Mouse (Mus musculus) small intestine, adult 2 months (tissue): ENCODE results near the gene Fbxl13.

ENCODE experiments used
- CTCF ChIP-seq: fragments of 200-500 bp; IDR thresholded peaks from 2 replicates; pipeline ENCODE4 v1.5.1; 2012; ENCODE audit warnings: low read depth, mild to moderate bottlenecking, control low read depth, inconsistent platforms, low read length, moderate library complexity, mixed read lengths; ENCODE audit not compliant: insufficient replicate concordance, insufficient read length; ENCODE audit errors: extremely low read depth
- POLR2A ChIP-seq: fragments of 200-500 bp; IDR thresholded peaks from 2 replicates; pipeline ENCODE4 v1.6.1; 2012; ENCODE audit warnings: low read depth, mild to moderate bottlenecking, control low read depth, inconsistent platforms, low read length, moderate library complexity

DNA sequence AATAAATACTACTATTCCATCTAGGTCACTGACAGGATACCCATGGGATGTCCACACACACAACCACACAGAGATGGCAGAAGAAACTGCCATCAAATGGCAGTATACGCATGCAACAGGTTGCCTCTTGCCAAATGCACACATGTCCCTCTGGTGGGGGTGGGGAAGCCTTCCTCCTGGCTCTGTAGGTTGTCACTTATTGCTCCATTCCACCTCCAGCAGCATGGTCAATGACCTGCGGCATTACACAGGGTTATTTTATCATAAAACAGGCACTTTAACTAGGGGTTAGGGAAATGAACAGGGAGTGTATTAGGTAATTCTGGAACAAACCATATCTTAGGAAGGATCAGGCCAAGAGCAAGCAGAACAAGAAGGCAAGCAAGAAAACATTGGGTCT lies 23.9 kb upstream of the Fbxl13 start:
- TF ChIP-seq CTCF, result no peak
- no peak for TF ChIP-seq POLR2A
